Mouse (Mus musculus) kidney, postnatal 36 days (tissue): ENCODE results near the gene Thsd7b.
"Not testable (repeated sequence)": the region's sequence is repeated elsewhere in the genome, so short reads cannot be mapped to it uniquely, and the experiment has no call there.

Experiments
- DNase-seq, 2 experiments: peaks; one replicate each; pipeline ENCODE4 v3.0.0; 2021 to 2022; ENCODE audit warnings: mixed read lengths in 2 of 2

Thsd7b gene

GRCm38 (mm10) chr1:129874355-129874754 is 601.3 kb downstream of the Thsd7b start:
- DNase-seq, result no peak

GRCm38 (mm10) chr1:129887861-129888260 is 614.8 kb downstream of the Thsd7b start:
- DNase-seq, result peak in 1 of 2 experiments; percentile 1

- DNase-seq, result no peak
Measured at GRCm38 (mm10) chr1:129898121-129898520, 625.0 kb downstream of the Thsd7b start.

- DNase-seq, result peak; percentile 11 to 54
Measured at GRCm38 (mm10) chr1:129915484-129915883, 642.4 kb downstream of the Thsd7b start.

- DNase-seq, result no peak
Measured at GRCm38 (mm10) chr1:129917568-129917967, 644.5 kb downstream of the Thsd7b start.

GRCm38 (mm10) chr1:129919385-129919784 is 646.3 kb downstream of the Thsd7b start:
- DNase-seq, result peak; percentile 4 to 46

GRCm38 (mm10) chr1:129931003-129931402 is 657.9 kb downstream of the Thsd7b start:
- DNase-seq, result no peak

GRCm38 (mm10) chr1:129943116-129943515 is 670.0 kb downstream of the Thsd7b start:
- peak; percentile 27 to 70 for DNase-seq

- DNase-seq, result no peak
Measured at GRCm38 (mm10) chr1:129947026-129947425, 673.9 kb downstream of the Thsd7b start.

GRCm38 (mm10) chr1:129955478-129955877 is 682.4 kb downstream of the Thsd7b start:
- DNase-seq, result no peak

- DNase-seq, result no peak
Measured at GRCm38 (mm10) chr1:129956625-129957024, 683.5 kb downstream of the Thsd7b start.

GRCm38 (mm10) chr1:129959352-129959751 is 686.2 kb downstream of the Thsd7b start:
- not testable (repeated sequence) for DNase-seq

GRCm38 (mm10) chr1:129963166-129963565 is 690.1 kb downstream of the Thsd7b start:
- no peak for DNase-seq

- not testable (repeated sequence) for DNase-seq
Measured at GRCm38 (mm10) chr1:129989247-129989646, 716.1 kb downstream of the Thsd7b start.

- DNase-seq, result no peak
Measured at GRCm38 (mm10) chr1:129990821-129991220, 717.7 kb downstream of the Thsd7b start.

GRCm38 (mm10) chr1:130055012-130055411 is 781.9 kb downstream of the Thsd7b start:
- no peak for DNase-seq

- no peak for DNase-seq
Measured at GRCm38 (mm10) chr1:130062105-130062504, 789.0 kb downstream of the Thsd7b start.

- DNase-seq, result peak in 1 of 2 experiments; percentile 8
Measured at GRCm38 (mm10) chr1:130066193-130066959, 793.3 kb downstream of the Thsd7b start.

GRCm38 (mm10) chr1:130083788-130084187 is 810.7 kb downstream of the Thsd7b start:
- no peak for DNase-seq

GRCm38 (mm10) chr1:130085207-130085606 is 812.1 kb downstream of the Thsd7b start:
- no peak for DNase-seq

- no peak for DNase-seq
Measured at GRCm38 (mm10) chr1:130085910-130086309, 812.8 kb downstream of the Thsd7b start.

- DNase-seq, result no peak
Measured at GRCm38 (mm10) chr1:130099227-130099626, 826.1 kb downstream of the Thsd7b start.

GRCm38 (mm10) chr1:130112580-130113314 is 839.6 kb downstream of the Thsd7b start:
- DNase-seq, result no peak

GRCm38 (mm10) chr1:130113549-130113948 is 840.4 kb downstream of the Thsd7b start:
- DNase-seq, result no peak
